Mouse (Mus musculus) megakaryocyte, embryonic 14.5 days (primary cell): ENCODE data around the gene Rab11b. TPM values are rescaled to one million over a fixed set of nuclear protein-coding genes. Genes with fewer than 3 reads are reported as not detected.

Source experiments
- H3K27me3 ChIP-seq: replicated peaks from 2 replicates; pipeline ENCODE3; 2012; ENCODE audit warnings: inconsistent platforms
- H3K36me3 ChIP-seq: replicated peaks from 2 replicates; pipeline ENCODE3; 2012; ENCODE audit warnings: low read length, inconsistent platforms, mixed read lengths
- H3K4me1 ChIP-seq: 2 replicates; pipeline ENCODE4 v1.6.1; 2012; ENCODE audit warnings: inconsistent platforms
- H3K4me3 ChIP-seq: replicated peaks from 2 replicates; pipeline ENCODE3; 2012; ENCODE audit warnings: moderate library complexity, mild to moderate bottlenecking, inconsistent platforms
- H3K9me3 ChIP-seq: 2 replicates; pipeline ENCODE4 v1.6.1; 2012; ENCODE audit warnings: inconsistent platforms
- FLI1 ChIP-seq: IDR thresholded peaks from 2 replicates; pipeline ENCODE4 v1.6.1; 2012; ENCODE audit warnings: low read length, inconsistent platforms, mixed read lengths
- GATA1 ChIP-seq: IDR thresholded peaks from 3 replicates; pipeline ENCODE4 v1.6.1; 2012; ENCODE audit warnings: mixed read lengths, low read length, inconsistent platforms, borderline replicate concordance
- polyA plus RNA-seq: library from polyadenylated mRNA; stranded (reverse); fragments of >175 nt; gene quantifications from 2 replicates; pipeline ENCODE4 v1.2.3, GENCODE M21; 2012; ENCODE audit warnings: low replicate concordance; ENCODE audit not compliant: insufficient read depth

The Rab11b gene
- polyA plus RNA-seq, 1 experiment = 140 TPM

GRCm38 (mm10) chr17:33718384-33718881, 41.9 kb downstream of the Rab11b start, which contains the start of gene March2:
TSS of gene March2 (minus strand) at chr17:33718670.
- peaks cover 35% of the 10 kb centered on the region for H3K36me3 ChIP-seq
- no peaks in the 10 kb centered on the region for H3K27me3 ChIP-seq
- H3K4me1 ChIP-seq = peaks cover 51% of the 10 kb centered on the region
- TF ChIP-seq GATA1 (no peak), FLI1 (no peak)
- H3K9me3 ChIP-seq = no peaks in the 10 kb centered on the region
- peak within 1 kb of the TSS; percentile 95 for H3K4me3 ChIP-seq

GRCm38 (mm10) chr17:33717982-33718381, 42.3 kb downstream of the Rab11b start:
- H3K36me3 ChIP-seq = peaks cover 39% of the 10 kb centered on the region
- H3K4me1 ChIP-seq = peaks cover 55% of the 10 kb centered on the region
- TF ChIP-seq GATA1 (no peak), FLI1 (no peak)
- H3K27me3 ChIP-seq = no peaks in the 10 kb centered on the region
- H3K9me3 ChIP-seq = no peaks in the 10 kb centered on the region
- peak overlapping the region; percentile 95 for H3K4me3 ChIP-seq

GRCm38 (mm10) chr17:33717246-33717645, 43.1 kb downstream of the Rab11b start:
- Histone ChIP-seq H3K36me3 (peaks cover 46% of the 10 kb centered on the region), H3K4me1 (peaks cover 63% of the 10 kb centered on the region), H3K9me3 (no peaks in the 10 kb centered on the region), H3K4me3 (peak overlapping the region; percentile 91), H3K27me3 (no peaks in the 10 kb centered on the region)
- TF ChIP-seq FLI1 (no peak), GATA1 (no peak)

GRCm38 (mm10) chr17:33714779-33715178, 45.6 kb downstream of the Rab11b start:
- H3K4me3 ChIP-seq = peak overlapping the region; percentile 84
- H3K36me3 ChIP-seq = peaks cover 71% of the 10 kb centered on the region
- peaks cover 81% of the 10 kb centered on the region for H3K4me1 ChIP-seq

GRCm38 (mm10) chr17:33713271-33713670, 47.1 kb downstream of the Rab11b start:
- Histone ChIP-seq H3K36me3 (peaks cover 86% of the 10 kb centered on the region), H3K4me1 (peaks cover 80% of the 10 kb centered on the region), H3K4me3 (peak overlapping the region; percentile 84), H3K27me3 (no peaks in the 10 kb centered on the region), H3K9me3 (peaks cover 6% of the 10 kb centered on the region; the same call in 1 of the 2 replicates)
- no peak for TF ChIP-seq FLI1
- peak; percentile 87; the same call in 2 of the 3 replicates for TF ChIP-seq GATA1

More at GRCm38 (mm10) chr17:33714779-33715178, 45.6 kb downstream of the Rab11b start:
- H3K27me3 ChIP-seq = no peaks in the 10 kb centered on the region
- peaks cover 6% of the 10 kb centered on the region; the same call in 1 of the 2 replicates for H3K9me3 ChIP-seq
- no peak for TF ChIP-seq FLI1
- TF ChIP-seq GATA1 = no peak

- TF ChIP-seq GATA1 = no peak
- TF ChIP-seq FLI1 = no peak
- H3K4me1 ChIP-seq = peaks cover 74% of the 10 kb centered on the region
- peaks cover 93% of the 10 kb centered on the region for H3K36me3 ChIP-seq
- peaks cover 6% of the 10 kb centered on the region; the same call in 1 of the 2 replicates for H3K9me3 ChIP-seq
- no peak overlapping the region for H3K4me3 ChIP-seq
- no peaks in the 10 kb centered on the region for H3K27me3 ChIP-seq
These were observed 50.5 kb downstream of the Rab11b start for GRCm38 (mm10) chr17:33709834-33710233.

- TF ChIP-seq FLI1 = no peak
- TF ChIP-seq GATA1 = no peak
- Histone ChIP-seq H3K4me1 (peaks cover 23% of the 10 kb centered on the region), H3K9me3 (no peaks in the 10 kb centered on the region), H3K36me3 (peaks cover 93% of the 10 kb centered on the region), H3K27me3 (no peaks in the 10 kb centered on the region), H3K4me3 (no peak overlapping the region)
These were observed 57.2 kb downstream of the Rab11b start for GRCm38 (mm10) chr17:33703091-33703490.

GRCm38 (mm10) chr17:33702178-33702577, 58.2 kb downstream of the Rab11b start:
- H3K36me3 ChIP-seq = peaks cover 95% of the 10 kb centered on the region
- H3K27me3 ChIP-seq = no peaks in the 10 kb centered on the region
- H3K4me3 ChIP-seq = no peak overlapping the region
- TF ChIP-seq FLI1 (no peak), GATA1 (no peak)
- peaks cover 16% of the 10 kb centered on the region for H3K4me1 ChIP-seq
- H3K9me3 ChIP-seq = no peaks in the 10 kb centered on the region

- TF ChIP-seq GATA1 (no peak), FLI1 (no peak)
- Histone ChIP-seq H3K27me3 (no peaks in the 10 kb centered on the region), H3K4me1 (peaks cover 4% of the 10 kb centered on the region; the same call in 1 of the 2 replicates), H3K36me3 (peaks cover 99% of the 10 kb centered on the region), H3K4me3 (no peak overlapping the region), H3K9me3 (no peaks in the 10 kb centered on the region)
These were observed 64.9 kb downstream of the Rab11b start for GRCm38 (mm10) chr17:33695471-33695870.

Other genes starting within 250 kb of the Rab11b start
- 11.6 and 15.5 TPM in 2 replicates for gene Adamts10, start 236.3 kb downstream of the Rab11b start, polyA plus RNA-seq
- 5.5 and 19.9 TPM in 2 replicates for gene Myo1f, start 204.8 kb downstream of the Rab11b start, polyA plus RNA-seq
- 135 and 166 TPM in 2 replicates for gene Zfp414, start 131.4 kb downstream of the Rab11b start, polyA plus RNA-seq
- 1.9 and 3.6 TPM in 2 replicates for gene Pram1, start 122.5 kb downstream of the Rab11b start, polyA plus RNA-seq
- gene Hnrnpm, start 73.7 kb downstream of the Rab11b start, polyA plus RNA-seq = 70.4 and 414 TPM in 2 replicates
- gene March2, start 41.9 kb downstream of the Rab11b start, polyA plus RNA-seq = 77.9 and 126 TPM in 2 replicates
- 0.59 and 1.5 TPM in 2 replicates for gene Angptl4, start 21.3 kb upstream of the Rab11b start, polyA plus RNA-seq
- 3.8 and 3.9 TPM in 2 replicates for gene Kank3, start 50.0 kb upstream of the Rab11b start, polyA plus RNA-seq
- gene Rps28, start 64.0 kb upstream of the Rab11b start, polyA plus RNA-seq = 840 and 6,431 TPM in 2 replicates
- gene Ndufa7, start 64.0 kb upstream of the Rab11b start, polyA plus RNA-seq = 1,277 and 1,645 TPM in 2 replicates
- gene Cd320, start 82.6 kb upstream of the Rab11b start, polyA plus RNA-seq = 16.0 and 94.0 TPM in 2 replicates
- not detected in 2 replicates for gene Gm7029, start 113.3 kb upstream of the Rab11b start, polyA plus RNA-seq
- gene Kifc1, start 130.1 kb upstream of the Rab11b start, polyA plus RNA-seq = 9.8 and 31.7 TPM in 2 replicates
- not detected in 2 replicates for gene Platr17, start 144.6 kb upstream of the Rab11b start, polyA plus RNA-seq
- gene Daxx, start 148.9 kb upstream of the Rab11b start, polyA plus RNA-seq = 11.0 and 20.0 TPM in 2 replicates
- gene Tapbp, start 155.4 kb upstream of the Rab11b start, polyA plus RNA-seq = 362 and 606 TPM in 2 replicates
- 45.3 and 51.7 TPM in 2 replicates for gene Zbtb22, start 155.4 kb upstream of the Rab11b start, polyA plus RNA-seq
- gene Rgl2, start 169.0 kb upstream of the Rab11b start, polyA plus RNA-seq = 90.4 and 221 TPM in 2 replicates
- 39.4 and 269 TPM in 2 replicates for gene Pfdn6, start 179.8 kb upstream of the Rab11b start, polyA plus RNA-seq
- 58.7 and 64.2 TPM in 2 replicates for gene Wdr46, start 180.1 kb upstream of the Rab11b start, polyA plus RNA-seq
- 15.5 and 19.7 TPM in 2 replicates for gene B3galt4, start 191.0 kb upstream of the Rab11b start, polyA plus RNA-seq
- gene Vps52, start 195.3 kb upstream of the Rab11b start, polyA plus RNA-seq = 75.8 and 138 TPM in 2 replicates
- gene Rps18, start 195.5 kb upstream of the Rab11b start, polyA plus RNA-seq = 17.5 and 129 TPM in 2 replicates
- 144 and 307 TPM in 2 replicates for gene H2-K1, start 239.8 kb upstream of the Rab11b start, polyA plus RNA-seq